Mouse (Mus musculus): ENCODE measurements around the gene Fgfr2. TPM values are rescaled to one million over a fixed set of nuclear protein-coding genes. Genes with fewer than 3 reads are reported as not detected.

The Fgfr2 gene
- polyA plus RNA-seq, 1 experiment from 2014 or later = 104 TPM

- ATAC-seq (ENCODE audit: insufficient read depth, low FRiP score, low read depth) = no peak
- 75% methylated on average over 5 of the region's 5 CpGs for WGBS
These were observed 777.6 kb downstream of the Fgfr2 start for GRCm38 (mm10) chr7:132345526-132346070.

GRCm38 (mm10) chr7:132344606-132345005 lies 778.5 kb downstream of the Fgfr2 start:
- no peak overlapping the region for H3K27ac ChIP-seq
- no peak for ATAC-seq (ENCODE audit: insufficient read depth, low FRiP score, low read depth)

More at GRCm38 (mm10) chr7:132345526-132346070, 777.6 kb downstream of the Fgfr2 start:
- no peak overlapping the region for H3K4me3 ChIP-seq (replicated peaks)
- no peaks in the 10 kb centered on the region for H3K4me1 ChIP-seq
- H3K36me3 ChIP-seq = no peaks in the 10 kb centered on the region
- no peak overlapping the region for H3K27ac ChIP-seq
- no peak overlapping the region for H3K9ac ChIP-seq
- no peaks in the 10 kb centered on the region for H3K9me3 ChIP-seq
- no peaks in the 10 kb centered on the region for H3K27me3 ChIP-seq (replicated peaks)
- no peak overlapping the region for H3K4me2 ChIP-seq

GRCm38 (mm10) chr7:132343900-132344299 lies 779.2 kb downstream of the Fgfr2 start:
- Histone ChIP-seq H3K4me3 (replicated peaks) (no peak overlapping the region), H3K9ac (no peak overlapping the region), H3K27me3 (replicated peaks) (no peaks in the 10 kb centered on the region), H3K9me3 (no peaks in the 10 kb centered on the region), H3K4me1 (no peaks in the 10 kb centered on the region), H3K36me3 (no peaks in the 10 kb centered on the region), H3K27ac (no peak overlapping the region), H3K4me2 (no peak overlapping the region)
- no peak for ATAC-seq (ENCODE audit: insufficient read depth, low FRiP score, low read depth)
- 87% methylated on average over 2 of the region's 2 CpGs for WGBS

More at GRCm38 (mm10) chr7:132344606-132345005, 778.5 kb downstream of the Fgfr2 start:
- no peaks in the 10 kb centered on the region for H3K27me3 ChIP-seq (replicated peaks)
- no peaks in the 10 kb centered on the region for H3K4me1 ChIP-seq
- no peak overlapping the region for H3K4me3 ChIP-seq (replicated peaks)
- no peak overlapping the region for H3K4me2 ChIP-seq
- no peaks in the 10 kb centered on the region for H3K36me3 ChIP-seq
- no peaks in the 10 kb centered on the region for H3K9me3 ChIP-seq
- H3K9ac ChIP-seq = no peak overlapping the region
- WGBS = 31% methylated on average over 4 of the region's 4 CpGs

- Histone ChIP-seq H3K9me3 (no peaks in the 10 kb centered on the region), H3K9ac (no peak overlapping the region), H3K4me1 (no peaks in the 10 kb centered on the region), H3K4me3 (replicated peaks) (no peak overlapping the region), H3K36me3 (no peaks in the 10 kb centered on the region), H3K4me2 (no peak overlapping the region), H3K27ac (no peak overlapping the region), H3K27me3 (replicated peaks) (no peaks in the 10 kb centered on the region)
- ATAC-seq (ENCODE audit: insufficient read depth, low FRiP score, low read depth) = no peak
- WGBS = 76% methylated on average over 2 of the region's 2 CpGs
These were observed 780.0 kb downstream of the Fgfr2 start for GRCm38 (mm10) chr7:132343146-132343545.

GRCm38 (mm10) chr7:132339041-132339839 lies 783.9 kb downstream of the Fgfr2 start:
- 69% methylated on average over 14 of the region's 14 CpGs for WGBS
- H3K27ac ChIP-seq = peak overlapping the region; percentile 26; the same call in 1 of the 2 replicates
- no peaks in the 10 kb centered on the region for H3K27me3 ChIP-seq (replicated peaks)
- H3K4me1 ChIP-seq = 0 out of 2 replicates have a peak, but pooled peaks cover 4% of the 10 kb centered on the region
- H3K9ac ChIP-seq = no peak overlapping the region
- no peaks in the 10 kb centered on the region for H3K9me3 ChIP-seq
- H3K4me3 ChIP-seq (replicated peaks) = no peak overlapping the region
- no peak; the same call in 1 of the 2 replicates for ATAC-seq (ENCODE audit: insufficient read depth, low FRiP score, low read depth)
- H3K36me3 ChIP-seq = no peaks in the 10 kb centered on the region
- H3K4me2 ChIP-seq = no peak overlapping the region

GRCm38 (mm10) chr7:132338350-132338749 lies 784.8 kb downstream of the Fgfr2 start:
- H3K27me3 ChIP-seq (replicated peaks) = no peaks in the 10 kb centered on the region
- H3K27ac ChIP-seq = no peak overlapping the region
- no peak overlapping the region for H3K4me3 ChIP-seq (replicated peaks)
- ATAC-seq (ENCODE audit: insufficient read depth, low FRiP score, low read depth) = no peak
- WGBS = 62% methylated on average over 6 of the region's 6 CpGs
- H3K36me3 ChIP-seq = no peaks in the 10 kb centered on the region
- H3K9me3 ChIP-seq = no peaks in the 10 kb centered on the region
- H3K4me2 ChIP-seq = no peak overlapping the region
- no peak overlapping the region for H3K9ac ChIP-seq
- 0 out of 2 replicates have a peak, but pooled peaks cover 4% of the 10 kb centered on the region for H3K4me1 ChIP-seq

GRCm38 (mm10) chr7:132337268-132337917 lies 785.8 kb downstream of the Fgfr2 start:
- Histone ChIP-seq H3K27me3 (replicated peaks) (no peaks in the 10 kb centered on the region), H3K27ac (no peak overlapping the region), H3K4me2 (no peak overlapping the region), H3K9ac (no peak overlapping the region), H3K36me3 (no peaks in the 10 kb centered on the region), H3K4me3 (replicated peaks) (no peak overlapping the region), H3K4me1 (0 out of 2 replicates have a peak, but pooled peaks cover 4% of the 10 kb centered on the region), H3K9me3 (no peaks in the 10 kb centered on the region)
- WGBS = 65% methylated on average over 11 of the region's 11 CpGs
- ATAC-seq (ENCODE audit: insufficient read depth, low FRiP score, low read depth) = no peak; the same call in 1 of the 2 replicates

- no peaks in the 10 kb centered on the region for H3K9me3 ChIP-seq
These were observed 786.4 kb downstream of the Fgfr2 start for GRCm38 (mm10) chr7:132336781-132337180.

GRCm38 (mm10) chr7:132335367-132335766 lies 787.8 kb downstream of the Fgfr2 start:
- 0 out of 2 replicates have a peak, but pooled peaks cover 4% of the 10 kb centered on the region for H3K4me1 ChIP-seq
- H3K9ac ChIP-seq = no peak overlapping the region
- H3K36me3 ChIP-seq = no peaks in the 10 kb centered on the region
- 88% methylated on average over 4 of the region's 4 CpGs for WGBS
- H3K4me3 ChIP-seq (replicated peaks) = no peak overlapping the region
- H3K27me3 ChIP-seq (replicated peaks) = no peaks in the 10 kb centered on the region
- H3K9me3 ChIP-seq = no peaks in the 10 kb centered on the region
- H3K4me2 ChIP-seq = no peak overlapping the region
- no peak for ATAC-seq (ENCODE audit: insufficient read depth, low FRiP score, low read depth)
- H3K27ac ChIP-seq = no peak overlapping the region

More at GRCm38 (mm10) chr7:132336781-132337180, 786.4 kb downstream of the Fgfr2 start:
- no peaks in the 10 kb centered on the region for H3K36me3 ChIP-seq
- H3K27ac ChIP-seq = no peak overlapping the region
- 0 out of 2 replicates have a peak, but pooled peaks cover 4% of the 10 kb centered on the region for H3K4me1 ChIP-seq
- whole genome bisulfite sequencing = 48% methylated on average over 3 of the region's 3 CpGs
- no peaks in the 10 kb centered on the region for H3K27me3 ChIP-seq (replicated peaks)
- no peak overlapping the region for H3K9ac ChIP-seq
- ATAC-seq (ENCODE audit: insufficient read depth, low FRiP score, low read depth) = no peak
- no peak overlapping the region for H3K4me2 ChIP-seq
- no peak overlapping the region for H3K4me3 ChIP-seq (replicated peaks)

GRCm38 (mm10) chr7:132333078-132333477 lies 790.1 kb downstream of the Fgfr2 start:
- Histone ChIP-seq H3K9ac (no peak overlapping the region), H3K9me3 (no peaks in the 10 kb centered on the region), H3K27me3 (replicated peaks) (no peaks in the 10 kb centered on the region), H3K4me2 (no peak overlapping the region), H3K4me3 (replicated peaks) (no peak overlapping the region), H3K27ac (no peak overlapping the region), H3K36me3 (no peaks in the 10 kb centered on the region), H3K4me1 (0 out of 2 replicates have a peak, but pooled peaks cover 4% of the 10 kb centered on the region)
- WGBS = 65% methylated on average over 1 of the region's 1 CpGs
- no peak for ATAC-seq (ENCODE audit: insufficient read depth, low FRiP score, low read depth)

- Histone ChIP-seq H3K4me1 (0 out of 2 replicates have a peak, but pooled peaks cover 4% of the 10 kb centered on the region), H3K4me2 (no peak overlapping the region), H3K9me3 (no peaks in the 10 kb centered on the region), H3K4me3 (replicated peaks) (no peak overlapping the region), H3K9ac (no peak overlapping the region), H3K27me3 (replicated peaks) (no peaks in the 10 kb centered on the region), H3K36me3 (no peaks in the 10 kb centered on the region), H3K27ac (no peak overlapping the region)
- WGBS = 46% methylated on average over 11 of the region's 11 CpGs
- no peak for ATAC-seq (ENCODE audit: insufficient read depth, low FRiP score, low read depth)
These were observed 791.0 kb downstream of the Fgfr2 start for GRCm38 (mm10) chr7:132332176-132332575.

GRCm38 (mm10) chr7:132330179-132330578 lies 793.0 kb downstream of the Fgfr2 start:
- Histone ChIP-seq H3K36me3 (no peaks in the 10 kb centered on the region), H3K4me1 (no peaks in the 10 kb centered on the region), H3K9me3 (no peaks in the 10 kb centered on the region), H3K9ac (no peak overlapping the region), H3K4me2 (no peak overlapping the region), H3K27me3 (replicated peaks) (no peaks in the 10 kb centered on the region), H3K4me3 (replicated peaks) (no peak overlapping the region), H3K27ac (no peak overlapping the region)
- no peak for ATAC-seq (ENCODE audit: insufficient read depth, low FRiP score, low read depth)
- WGBS = 61% methylated on average over 1 of the region's 1 CpGs
